Mouse (Mus musculus): Measurements from ENCODE around the gene Cep41.

The Cep41 gene

DNA sequence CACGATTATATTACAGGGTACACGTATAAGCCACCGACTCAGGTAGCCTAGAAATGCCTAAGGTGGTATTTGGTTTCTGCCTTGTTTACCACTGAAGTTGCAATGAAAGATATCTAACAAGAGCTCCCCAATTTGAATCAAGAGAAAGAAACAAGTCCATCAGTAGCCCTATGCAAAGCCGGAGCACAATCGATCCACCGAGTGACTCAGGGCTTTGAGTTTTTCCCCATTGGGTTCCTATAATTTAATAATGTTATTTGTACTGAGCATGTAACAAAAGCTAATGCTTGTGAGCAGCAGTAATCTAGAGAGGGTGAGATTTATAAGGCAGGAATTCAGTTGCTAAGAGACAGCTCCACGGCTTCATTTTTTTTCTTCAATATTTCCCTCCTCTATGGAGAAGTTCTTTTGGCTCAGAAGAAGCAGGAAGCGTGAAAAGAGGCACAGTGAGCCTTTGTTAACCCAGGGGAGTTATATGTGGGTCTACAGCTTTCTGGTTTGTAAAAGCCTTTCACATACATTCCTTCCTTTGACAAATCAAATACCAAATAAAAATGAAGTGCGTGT lies 18.8 kb downstream of the Cep41 start:
- no peak for DNase-seq (ENCODE audit: extremely low read depth, low read depth, low spot score)

DNA sequence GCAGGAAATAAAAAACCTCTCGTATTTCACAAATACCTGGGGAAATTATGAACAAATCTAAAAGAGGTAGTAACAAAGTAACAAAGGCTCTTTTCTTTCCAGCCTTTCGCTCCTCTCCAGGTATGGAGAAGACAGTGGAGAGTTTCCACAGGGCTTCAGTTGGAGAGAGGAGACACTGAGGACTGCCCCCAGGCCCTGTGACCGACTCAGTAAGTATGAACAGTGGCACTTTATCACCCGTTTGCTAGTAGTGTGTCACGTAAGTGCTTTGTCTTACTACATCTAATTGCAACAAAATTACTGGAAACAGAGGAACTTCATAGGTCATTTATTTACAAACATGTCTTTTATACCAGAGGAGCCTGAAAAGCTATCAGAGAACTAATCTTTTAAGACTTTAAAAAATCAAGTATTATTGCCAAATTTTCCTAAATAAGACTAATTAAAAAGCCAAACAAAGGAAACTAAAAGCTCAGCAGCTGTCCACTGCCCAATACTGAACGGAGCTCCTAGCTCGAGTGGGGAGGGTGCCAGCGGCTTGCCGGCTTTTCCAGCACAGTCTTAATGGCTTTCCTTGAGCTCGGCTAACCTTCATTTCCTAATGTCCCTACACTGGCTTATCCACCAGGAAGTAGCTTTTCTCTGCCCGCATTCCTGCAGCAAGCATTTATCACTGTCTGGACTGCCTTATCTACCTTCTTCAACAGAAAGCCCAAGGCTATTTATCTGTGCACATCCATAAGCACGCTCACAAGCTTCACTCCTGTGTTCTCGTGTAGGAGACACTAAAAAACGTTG lies 19.6 kb downstream of the Cep41 start:
- DNase-seq (ENCODE audit: extremely low read depth, low read depth, low spot score): no peak

DNA sequence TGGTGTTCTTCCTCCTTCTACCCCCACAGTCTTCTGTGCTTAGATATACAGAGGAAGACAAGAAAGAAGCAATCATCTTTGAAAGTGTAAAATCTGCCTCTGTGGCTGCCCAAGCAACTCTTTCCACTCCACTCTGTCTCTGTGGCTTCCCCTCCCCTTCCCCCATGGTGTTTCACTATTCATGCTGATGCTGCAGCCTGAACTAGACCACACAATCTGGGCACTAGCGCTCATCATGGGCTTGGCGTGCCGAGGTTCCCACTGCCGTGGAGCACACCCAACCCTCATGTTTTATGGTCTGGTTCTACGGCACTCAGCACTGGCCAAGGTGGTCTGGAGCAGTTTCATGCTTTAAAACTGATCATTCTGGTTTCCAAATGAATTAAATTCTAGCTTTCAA lies 21.9 kb downstream of the Cep41 start:
- no peak for DNase-seq (ENCODE audit: extremely low read depth, low read depth, low spot score)

DNA sequence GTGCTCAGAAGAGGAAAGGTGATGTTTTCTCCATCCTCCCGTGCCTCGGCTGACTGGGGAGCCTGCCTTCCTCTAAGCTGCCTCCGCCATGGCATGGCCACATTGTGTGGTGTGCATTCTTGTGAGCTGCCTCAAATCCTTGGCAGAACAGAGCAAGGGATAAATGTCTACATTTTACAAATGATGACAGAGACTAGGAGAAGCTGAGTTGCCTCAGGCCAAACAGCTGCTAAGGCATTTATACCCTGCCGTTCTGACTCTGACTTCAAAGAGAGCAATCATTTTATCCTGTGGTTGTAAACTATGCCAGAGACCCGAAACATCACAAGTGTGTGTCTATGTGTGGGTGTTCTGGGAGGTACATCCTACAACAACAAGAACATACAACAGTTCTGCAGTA lies 26.0 kb downstream of the Cep41 start:
- no peak for DNase-seq (ENCODE audit: extremely low read depth, low read depth, low spot score)

DNA sequence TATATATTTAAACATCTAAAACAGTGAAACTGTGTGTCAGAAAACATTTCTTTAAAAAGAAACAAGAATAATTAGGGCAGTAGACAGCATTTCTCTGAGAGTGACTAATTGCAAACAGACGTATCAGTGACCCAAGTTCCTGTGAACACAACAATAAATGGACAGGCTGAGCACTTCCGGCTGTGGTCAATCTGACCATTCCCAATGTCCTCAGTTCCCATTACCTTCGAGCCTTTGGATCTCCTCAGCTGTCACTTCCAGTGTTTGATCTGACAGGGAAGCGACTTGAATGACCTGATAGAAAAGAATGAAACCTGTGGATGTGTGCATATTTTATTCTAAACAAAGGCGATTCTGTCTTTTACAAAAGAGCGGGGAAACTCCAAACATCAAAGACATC lies 27.5 kb downstream of the Cep41 start:
- DNase-seq (ENCODE audit: extremely low read depth, low read depth, low spot score): no peak

DNA sequence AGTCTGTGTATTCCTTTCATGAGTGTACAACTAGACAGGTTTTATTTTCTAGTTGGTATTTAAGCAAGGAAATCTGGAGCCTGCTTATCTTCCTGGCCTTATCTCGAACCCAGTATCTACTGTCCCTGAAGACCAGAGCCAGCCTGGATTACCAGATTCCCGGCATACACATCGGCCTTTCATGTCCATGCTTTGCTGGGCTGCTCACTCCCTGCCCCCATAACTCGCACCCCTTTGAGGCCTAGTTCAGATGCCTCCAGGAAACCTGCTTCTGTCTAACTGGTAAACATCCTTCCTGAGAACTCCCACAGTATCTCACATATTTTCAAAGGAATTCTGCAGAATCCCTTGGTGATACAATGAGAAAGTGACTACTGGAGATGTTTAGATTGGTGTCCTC lies 28.3 kb downstream of the Cep41 start:
- no peak for DNase-seq (ENCODE audit: extremely low read depth, low read depth, low spot score)

DNA sequence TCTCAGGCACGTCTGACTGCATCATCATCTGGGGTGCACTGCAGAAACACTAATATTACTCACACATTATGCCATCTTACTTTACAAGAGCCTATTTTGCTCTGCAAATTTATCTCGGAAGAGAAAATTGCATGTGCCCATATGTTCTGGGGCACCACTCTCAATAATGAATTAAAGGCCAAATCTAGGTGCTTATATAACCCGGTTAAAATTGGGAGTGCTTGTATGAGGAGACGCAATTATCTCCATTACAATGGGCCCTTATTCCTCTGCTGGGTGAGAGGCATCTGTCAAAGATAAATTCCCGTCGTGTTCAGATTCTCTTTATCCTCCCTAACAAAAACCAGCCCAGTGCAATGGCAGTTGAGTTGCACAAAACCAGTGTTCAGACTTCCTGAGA lies 28.8 kb downstream of the Cep41 start:
- no peak for DNase-seq (ENCODE audit: extremely low read depth, low read depth, low spot score)

DNA sequence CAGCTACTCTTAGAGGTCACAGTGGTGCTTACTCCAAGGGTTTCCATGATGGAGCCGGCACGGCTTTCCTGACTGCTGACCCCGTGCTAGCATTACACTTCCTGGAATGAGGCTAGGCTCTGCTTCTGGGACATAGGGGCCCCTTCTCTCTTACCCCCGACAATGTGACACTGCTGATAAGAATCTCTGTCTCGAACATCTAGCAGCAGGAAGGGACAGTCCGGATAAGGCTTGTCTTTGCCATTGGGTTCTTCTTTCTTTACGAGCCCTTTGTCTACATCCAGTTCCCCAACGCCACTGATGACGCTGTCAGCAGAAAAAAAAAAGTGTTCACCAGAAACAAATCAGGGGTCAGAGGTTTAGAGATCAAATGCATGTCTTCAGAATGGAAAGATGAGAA lies 34.9 kb downstream of the Cep41 start:
- no peak for DNase-seq (ENCODE audit: extremely low read depth, low read depth, low spot score)

DNA sequence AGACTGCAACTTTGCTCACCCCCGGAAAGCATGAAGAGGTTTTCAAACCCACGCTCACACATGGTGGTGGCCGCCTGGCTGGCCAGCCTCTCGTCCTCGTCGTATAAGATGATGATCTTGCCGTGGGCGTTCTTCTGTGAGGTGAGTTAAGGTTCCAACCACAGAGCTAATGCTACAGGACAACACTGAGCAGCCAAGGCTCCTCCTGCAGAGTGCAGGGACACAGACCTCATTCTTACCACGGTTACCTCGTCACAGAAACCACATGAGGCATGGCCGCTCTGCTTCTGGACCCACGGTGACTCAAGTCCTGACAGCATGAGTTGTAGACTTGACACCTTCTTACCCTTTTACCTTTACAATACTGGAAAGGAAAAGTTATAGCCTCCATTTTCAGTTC lies 36.3 kb downstream of the Cep41 start:
- no peak for DNase-seq (ENCODE audit: extremely low read depth, low read depth, low spot score)

DNA sequence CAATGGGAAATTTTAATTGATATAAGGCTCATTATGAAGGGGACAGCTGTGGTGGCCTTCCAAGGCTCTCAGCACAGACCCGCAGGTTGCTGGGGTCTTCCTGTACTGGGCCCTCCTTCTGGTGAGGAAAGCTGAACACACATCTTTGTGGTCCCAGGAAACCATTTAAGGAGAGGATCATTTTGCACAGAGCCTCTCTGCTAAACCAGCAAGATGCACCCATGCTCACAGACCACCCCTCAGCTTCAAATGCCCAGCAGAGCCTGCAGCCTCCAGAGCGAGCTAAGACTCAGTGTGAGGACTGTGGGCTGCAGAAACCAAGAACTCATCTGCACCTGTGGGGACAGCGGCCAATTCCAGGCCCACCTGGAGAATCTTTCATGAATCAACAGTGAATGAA lies 38.6 kb downstream of the Cep41 start:
- no peak for DNase-seq (ENCODE audit: extremely low read depth, low read depth, low spot score)

DNA sequence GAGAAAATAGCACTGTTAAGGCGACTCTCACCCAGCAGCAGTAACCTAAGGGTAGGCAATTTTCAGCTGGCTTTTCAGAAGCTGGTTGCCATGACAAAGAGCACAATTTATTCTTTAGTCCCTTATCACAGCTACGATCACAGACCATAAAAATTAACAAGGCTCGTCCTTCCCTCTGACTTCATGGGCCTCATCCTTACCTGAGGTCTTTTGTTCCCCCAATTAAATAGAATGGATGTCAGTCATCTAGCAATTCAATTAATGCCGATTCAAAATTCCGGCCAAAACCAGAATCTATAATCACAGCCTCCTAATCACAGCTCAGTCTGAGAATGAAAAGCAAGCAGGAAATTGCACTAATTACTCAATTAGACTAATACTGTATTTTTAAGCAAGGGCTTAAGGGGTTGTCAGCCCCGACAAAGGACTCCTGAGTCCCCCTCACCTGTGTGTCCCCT lies 39.1 kb downstream of the Cep41 start:
- no peak for DNase-seq (ENCODE audit: extremely low read depth, low read depth, low spot score)

DNA sequence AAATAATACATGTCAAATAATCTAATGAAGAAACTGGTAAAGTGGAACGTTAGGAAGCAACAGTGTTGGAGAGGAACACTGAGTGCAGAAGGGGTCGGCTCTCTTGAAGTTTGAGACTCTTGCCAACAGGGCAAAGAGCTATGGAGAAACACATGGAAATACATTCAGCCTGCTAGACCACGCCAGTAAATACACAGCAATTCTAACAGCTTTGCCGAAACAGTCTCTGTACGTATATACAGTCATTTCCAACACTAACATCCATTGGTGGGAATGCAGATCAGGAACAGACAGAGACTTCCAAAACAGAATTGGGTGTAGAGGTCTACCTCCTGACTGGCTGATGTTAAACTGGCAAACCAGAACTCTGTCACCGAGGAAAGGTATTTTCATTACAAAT lies 40.0 kb downstream of the Cep41 start:
- no peak for DNase-seq (ENCODE audit: extremely low read depth, low read depth, low spot score)

DNA sequence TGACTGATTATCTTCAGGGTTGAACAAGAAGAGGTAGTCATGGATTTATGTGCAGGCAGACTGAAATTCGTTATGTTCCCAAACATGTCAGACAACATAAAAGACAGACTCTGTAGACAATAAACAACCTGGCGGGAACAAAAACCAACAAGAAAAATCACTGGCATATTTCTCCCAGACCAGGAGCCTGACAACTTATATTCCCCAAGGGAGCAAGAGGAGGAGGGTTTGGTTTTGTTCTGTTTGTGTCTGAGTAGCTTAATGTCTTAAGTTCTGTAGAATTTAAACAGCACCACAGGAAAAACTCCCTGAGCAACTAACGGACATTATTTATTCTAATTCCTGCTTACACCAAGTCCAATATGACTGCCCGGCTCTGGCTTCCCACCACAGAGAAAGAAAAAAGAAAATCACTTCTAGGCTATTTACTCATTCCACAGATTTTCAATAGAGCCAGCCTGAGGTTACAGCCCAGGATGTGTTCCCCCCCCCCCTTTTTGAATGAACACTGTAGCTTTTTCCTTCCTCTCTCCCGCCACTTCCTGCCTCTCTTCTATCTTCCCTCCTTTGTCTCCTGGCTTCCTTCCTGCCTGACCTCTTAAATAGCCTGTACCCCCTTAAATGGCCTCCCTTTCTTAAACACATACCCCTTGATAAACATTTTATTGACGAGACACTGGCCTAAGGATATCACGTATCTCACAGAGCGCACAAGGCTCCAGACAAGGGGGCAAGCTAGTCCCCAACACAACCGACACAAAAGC lies 40.9 kb downstream of the Cep41 start:
- DNase-seq (ENCODE audit: extremely low read depth, low read depth, low spot score): no peak

DNA sequence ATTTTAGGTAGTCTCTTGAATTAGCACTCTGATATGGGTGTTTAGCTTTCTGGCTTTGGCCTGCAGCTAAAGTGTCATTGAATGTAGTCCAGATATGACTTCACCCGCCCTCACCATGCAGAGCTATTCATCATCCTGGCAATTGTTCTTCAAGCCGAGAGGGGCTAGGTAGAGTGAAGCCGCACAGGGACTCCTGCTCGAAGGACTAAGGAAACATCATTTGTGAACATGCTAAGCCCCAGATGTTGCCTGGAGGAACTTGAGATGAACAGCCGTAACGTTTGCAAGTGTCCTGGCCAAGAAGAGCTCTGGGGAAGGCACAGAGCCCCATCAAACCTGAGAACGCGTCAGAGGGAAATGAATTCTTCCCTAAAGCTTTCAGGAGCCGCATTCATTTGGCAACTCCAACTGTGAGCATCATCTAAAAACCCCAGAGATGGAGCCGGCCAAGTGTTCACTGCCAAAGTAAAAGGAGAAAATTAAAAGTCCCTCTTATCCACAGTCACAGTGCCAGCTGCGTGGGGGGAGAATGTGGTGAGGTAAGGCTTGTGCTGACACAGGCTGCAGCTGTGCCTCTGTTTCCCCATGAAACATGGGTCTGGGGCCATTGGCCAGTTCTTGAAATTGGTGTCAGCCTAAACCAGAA lies 43.8 kb downstream of the Cep41 start:
- DNase-seq (ENCODE audit: extremely low read depth, low read depth, low spot score): no peak

DNA sequence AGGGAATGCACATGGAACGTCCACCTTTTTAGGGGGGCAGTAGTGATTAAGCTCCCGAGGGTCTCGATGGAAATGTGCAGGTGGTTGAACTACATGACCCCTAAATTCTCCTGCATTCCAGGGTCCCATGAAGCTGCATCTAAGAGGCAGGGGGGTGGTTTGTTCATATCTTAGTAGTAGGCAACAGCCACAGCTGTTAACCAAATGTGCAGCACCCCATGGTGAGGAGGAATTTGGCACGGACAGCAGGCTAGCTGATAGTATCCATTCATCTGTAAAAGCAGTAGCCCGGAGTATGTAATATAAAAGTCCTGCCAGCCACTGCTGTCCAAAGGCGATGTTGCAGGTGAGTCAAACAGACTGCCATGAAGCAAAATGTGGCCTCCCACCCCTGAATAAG lies 48.2 kb downstream of the Cep41 start:
- no peak for DNase-seq (ENCODE audit: extremely low read depth, low read depth, low spot score)

DNA sequence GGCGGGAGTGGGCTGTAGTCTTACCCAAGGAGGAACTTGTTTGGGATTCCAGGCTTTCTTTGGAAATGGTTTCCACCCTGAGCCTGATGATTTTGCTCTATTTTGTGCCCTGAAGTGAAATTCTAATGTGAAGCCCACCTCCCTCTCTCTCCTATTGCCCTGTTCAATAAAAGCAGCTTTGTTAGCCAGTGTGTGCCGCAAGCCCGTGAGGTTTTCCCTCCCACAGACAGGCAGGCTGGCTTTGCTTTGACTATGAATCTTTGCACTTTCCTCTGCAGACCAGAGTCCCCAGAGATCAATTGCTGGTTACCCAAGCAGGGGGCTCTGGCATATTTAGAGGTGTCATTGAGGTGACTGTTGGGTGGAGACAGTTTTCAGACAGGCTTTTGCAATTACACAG lies 49.1 kb downstream of the Cep41 start:
- DNase-seq (ENCODE audit: extremely low read depth, low read depth, low spot score): no peak

DNA sequence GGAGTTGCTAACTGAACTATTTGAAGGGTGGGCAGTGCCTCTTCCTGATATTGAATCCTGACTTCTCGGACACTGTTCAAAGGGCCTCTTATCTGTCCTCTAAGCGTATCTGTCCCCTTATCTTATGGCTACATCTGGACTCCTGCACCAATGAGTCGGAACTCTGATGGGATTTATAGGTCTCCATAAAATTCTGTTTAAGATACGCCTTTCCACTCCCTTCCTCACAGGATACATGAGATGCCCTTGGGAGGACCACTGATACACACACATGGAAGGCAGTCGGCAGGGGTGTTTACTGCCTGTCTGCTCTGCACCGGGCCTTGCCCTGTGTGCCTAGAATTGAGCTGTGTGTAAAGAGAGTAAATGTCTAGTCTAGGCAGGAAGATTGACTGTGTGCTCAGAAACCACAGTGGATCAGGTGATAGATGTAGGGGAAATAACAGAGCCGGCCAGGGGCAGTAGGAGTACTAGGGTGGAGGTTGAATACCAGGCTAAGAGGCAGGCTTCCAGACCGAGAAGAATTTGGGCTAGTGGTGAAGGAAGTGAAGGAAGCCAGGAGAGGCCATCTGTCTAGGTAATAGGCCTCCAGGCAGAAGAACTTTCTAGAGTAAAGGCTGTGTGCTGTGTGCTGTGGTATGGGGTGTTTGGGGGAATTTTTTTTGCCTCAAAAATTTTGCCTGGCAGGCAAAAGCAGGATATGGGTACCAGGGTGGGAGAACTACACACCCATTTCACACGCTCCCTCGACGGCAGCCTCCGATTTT lies 49.7 kb downstream of the Cep41 start:
- no peak for DNase-seq (ENCODE audit: extremely low read depth, low read depth, low spot score)

DNA sequence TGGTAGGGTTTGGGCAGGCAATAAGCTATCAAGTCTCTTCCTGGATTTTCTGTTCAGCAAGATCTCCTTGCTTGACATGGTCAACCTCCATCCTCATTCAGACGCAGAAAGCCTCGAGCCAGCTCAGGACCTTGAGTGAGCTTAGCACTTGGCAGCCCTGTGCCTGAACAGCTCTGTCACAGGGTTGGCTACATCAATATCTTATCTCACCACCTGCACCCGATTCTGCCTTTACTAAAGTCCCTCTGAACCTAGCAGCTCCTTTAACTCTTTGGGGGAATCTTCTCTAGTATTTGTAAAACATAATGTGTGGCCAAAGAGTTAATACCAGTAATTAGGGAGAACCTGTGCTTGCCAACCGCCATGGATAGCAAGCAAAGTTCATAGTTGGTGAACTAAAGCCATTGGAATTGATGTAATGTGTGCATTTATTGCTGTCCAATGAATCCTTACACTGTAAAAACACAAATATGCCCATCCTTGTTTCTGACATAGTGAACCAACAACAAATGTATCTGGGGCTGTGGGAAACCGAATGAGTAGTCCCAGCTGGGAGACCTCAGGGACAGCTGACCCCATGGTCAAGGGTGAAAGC lies 54.8 kb downstream of the Cep41 start, which contains the start of gene Cpa1:
Gene Cpa1, plus strand, starts transcription at position 545 of the 595 bp plus-strand sequence.
- no peak for DNase-seq (ENCODE audit: extremely low read depth, low read depth, low spot score)

DNA sequence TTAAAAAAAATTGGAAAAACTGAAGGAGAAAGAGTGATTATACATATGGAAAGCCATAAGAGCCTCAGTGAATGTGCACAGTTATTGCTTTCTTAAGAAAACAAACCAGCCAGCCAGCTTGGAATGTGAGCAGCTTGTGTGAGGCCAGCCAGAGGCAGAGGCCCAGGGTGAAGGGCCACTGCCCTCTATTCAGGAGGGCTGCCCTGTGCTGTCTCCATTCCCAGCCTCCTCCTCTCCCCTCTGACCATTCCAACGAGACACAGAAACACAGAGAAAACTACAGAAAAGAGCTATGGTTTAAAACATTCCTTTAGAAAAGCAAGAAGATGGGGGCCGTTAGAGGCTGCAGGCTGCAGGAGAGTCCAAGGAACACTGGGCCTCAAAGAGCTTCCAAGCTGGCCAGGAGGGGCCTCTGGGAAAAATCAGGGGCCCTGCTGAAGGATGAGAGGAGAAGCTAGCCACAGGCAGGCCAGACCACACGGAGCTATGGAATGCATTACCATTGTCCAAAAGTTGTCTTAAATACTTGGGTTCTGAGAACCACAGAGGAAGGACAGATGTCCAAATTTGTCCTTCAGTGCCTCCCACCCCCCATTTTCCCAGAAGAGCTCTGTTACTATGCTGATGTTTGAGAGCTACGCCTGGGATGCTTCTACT lies 57.2 kb downstream of the Cep41 start:
- no peak for DNase-seq (ENCODE audit: extremely low read depth, low read depth, low spot score)

DNA sequence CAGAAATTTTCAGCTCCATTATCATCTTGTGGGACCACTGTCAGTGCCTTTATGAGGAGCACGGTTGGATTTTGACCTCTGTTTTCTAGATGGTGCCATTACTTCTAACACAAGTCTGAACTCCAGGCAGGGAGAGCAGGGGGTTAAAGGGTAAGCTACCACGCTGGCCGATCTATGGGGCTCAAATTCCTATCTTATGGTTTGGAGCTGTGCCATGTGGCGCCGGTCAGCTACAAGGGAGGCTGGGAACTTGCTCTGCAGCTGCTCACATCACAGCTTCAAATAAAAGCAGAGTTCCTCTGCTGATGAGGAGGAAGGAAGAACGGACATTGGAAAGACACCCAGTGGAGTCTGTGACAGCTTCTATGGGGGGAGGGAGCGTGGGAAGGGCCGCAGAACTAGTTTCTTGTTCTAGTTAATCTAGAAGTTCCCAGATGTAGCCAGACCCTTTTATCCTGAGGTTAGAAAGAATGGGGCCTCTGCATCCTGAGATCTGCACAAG lies 58.1 kb downstream of the Cep41 start:
- DNase-seq (ENCODE audit: extremely low read depth, low read depth, low spot score): no peak
